Mouse (Mus musculus): Measurements from ENCODE around the gene Pabpc6. TPM values are rescaled to one million over a fixed set of nuclear protein-coding genes. Genes with fewer than 3 reads are reported as not detected.

The Pabpc6 gene
- total RNA-seq, 2 experiments from 2014 or later = not detected

Other genes with a start within 250 kb of the Pabpc6 start
- gene Gm17728, start 247.7 kb downstream of the Pabpc6 start, total RNA-seq (2021) = not detected